Mouse (Mus musculus) hindbrain, embryonic 11.5 days (tissue): ENCODE results near the gene Snrpd3. TPM values are rescaled to one million over a fixed set of nuclear protein-coding genes. Genes with fewer than 3 reads are reported as not detected.

Experiments
- polyA plus RNA-seq: library from polyadenylated mRNA; unstranded; fragments of >200 nt; fragmentation: Nextera tagmentation; extraction: Ambion mirVana; gene quantifications from 2 replicates; pipeline ENCODE4 v1.2.1, GENCODE M21; 2014

Snrpd3 gene
- polyA plus RNA-seq, 1 experiment from 2014 or later, result 180 TPM

Other genes with a start within 250 kb of the Snrpd3 start
- gene Adora2a, start 200.7 kb upstream of the Snrpd3 start, polyA plus RNA-seq, result 4.1 and 5.0 TPM in 2 replicates
- 0.11 TPM in 1 of 2 replicates, not detected in the other for gene Upb1, start 116.4 kb upstream of the Snrpd3 start, polyA plus RNA-seq
- 26.7 and 29.8 TPM in 2 replicates for gene Gucd1, start 421 bp downstream of the Snrpd3 start, polyA plus RNA-seq
- 4.8 and 6.2 TPM in 2 replicates for gene Lrrc75b, start 42.8 kb downstream of the Snrpd3 start, polyA plus RNA-seq
- 1.7 and 2.2 TPM in 2 replicates for gene Ggt1, start 44.1 kb downstream of the Snrpd3 start, polyA plus RNA-seq
- 0.31 and 0.66 TPM in 2 replicates for gene Ggt5, start 71.8 kb downstream of the Snrpd3 start, polyA plus RNA-seq
- 2.1 and 2.7 TPM in 2 replicates for gene Susd2, start 126.5 kb downstream of the Snrpd3 start, polyA plus RNA-seq
- gene Cabin1, start 246.8 kb downstream of the Snrpd3 start, polyA plus RNA-seq, result 34.8 and 40.9 TPM in 2 replicates